Mouse (Mus musculus): ENCODE data around the gene Zfp341.
A peak's percentile ranks its signal among the peaks of the same experiment; 100 is the strongest.

The Zfp341 gene

DNA sequence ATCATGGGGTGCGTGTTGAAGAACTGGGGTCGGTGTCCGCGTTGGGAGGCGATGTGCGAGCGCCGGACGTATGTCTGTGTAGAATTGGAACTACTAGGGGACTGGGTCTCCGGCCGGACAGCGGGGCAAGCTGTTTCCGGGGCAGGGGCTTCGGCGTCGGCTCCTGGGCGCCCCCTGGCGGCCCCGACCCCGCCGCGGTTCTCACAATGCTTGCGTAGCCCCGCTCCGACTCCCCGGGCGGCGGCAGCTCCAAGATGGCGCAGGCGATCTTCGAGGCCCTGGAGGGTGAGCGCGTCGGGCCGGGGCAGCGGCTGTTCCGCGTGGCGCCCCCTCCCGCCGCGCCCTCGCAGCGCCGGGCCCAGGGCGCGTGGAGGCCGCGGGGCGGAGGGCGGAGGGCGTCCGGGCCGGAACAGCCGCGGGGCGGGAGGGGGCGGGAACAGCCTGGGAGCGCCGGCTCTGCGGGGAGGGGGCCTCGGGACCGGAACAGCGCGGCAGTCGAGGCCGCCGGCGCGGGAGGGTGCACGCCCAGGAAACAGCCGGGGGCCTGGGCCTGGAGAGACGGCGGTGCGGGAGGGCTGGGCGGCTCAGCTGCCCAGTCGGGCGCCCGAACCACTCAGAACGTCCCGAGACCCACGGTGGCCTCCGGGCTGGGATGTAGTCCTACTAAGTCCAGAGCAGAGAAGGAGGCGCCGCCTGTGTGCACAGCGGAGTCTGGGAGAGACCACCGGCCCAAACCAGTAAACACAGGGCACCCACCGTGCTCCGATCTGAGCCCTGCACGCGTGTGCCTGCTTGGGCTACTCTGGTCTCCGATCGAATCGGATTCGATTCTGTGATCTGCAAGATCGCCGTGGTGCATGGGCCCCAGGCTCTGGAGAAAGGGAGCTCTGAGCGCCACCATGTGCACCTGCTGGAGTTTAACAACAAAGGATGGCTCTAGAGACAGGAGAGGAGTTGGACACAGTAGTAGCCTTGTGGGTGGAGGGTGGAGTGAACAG, at the start of gene Zfp341, which contains the start of gene 4930519P11Rik:
TSS of gene Zfp341 (plus strand) at position 180 of the 998 bp plus-strand sequence.
TSS of gene 4930519P11Rik (minus strand) at position 320 of the 998 bp plus-strand sequence.
- peak; percentile 69 for DNase-seq (ENCODE audit: low read depth, low spot score)

DNA sequence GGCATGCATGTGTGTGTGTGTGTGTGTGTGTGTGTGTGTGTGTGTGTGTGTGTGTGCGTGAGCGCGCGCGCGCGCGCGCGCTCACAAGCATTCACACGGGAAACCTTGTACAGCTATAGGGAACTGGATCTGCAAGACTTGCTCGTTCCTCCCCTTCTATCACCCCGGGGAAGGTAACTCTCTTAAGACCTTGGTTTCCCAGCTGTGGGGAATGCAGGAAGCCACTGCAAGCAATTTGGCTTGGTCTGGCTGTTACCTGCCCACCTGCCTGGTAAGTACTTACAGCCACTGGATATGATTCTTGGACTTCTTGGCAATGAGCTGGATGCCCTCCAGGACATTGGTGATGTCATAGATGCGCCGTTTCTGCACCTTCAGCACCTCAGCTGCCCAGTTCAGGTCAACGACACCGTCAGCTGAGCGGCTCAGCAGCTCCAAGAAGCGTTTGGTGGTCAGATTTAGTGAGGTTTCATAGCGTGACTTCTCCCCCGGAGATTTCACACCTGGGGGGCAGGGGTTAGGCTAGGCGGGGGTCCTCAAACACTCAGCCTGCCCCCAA, 49.4 kb upstream of the Zfp341 start:
- DNase-seq (ENCODE audit: low read depth, low spot score), result no peak

DNA sequence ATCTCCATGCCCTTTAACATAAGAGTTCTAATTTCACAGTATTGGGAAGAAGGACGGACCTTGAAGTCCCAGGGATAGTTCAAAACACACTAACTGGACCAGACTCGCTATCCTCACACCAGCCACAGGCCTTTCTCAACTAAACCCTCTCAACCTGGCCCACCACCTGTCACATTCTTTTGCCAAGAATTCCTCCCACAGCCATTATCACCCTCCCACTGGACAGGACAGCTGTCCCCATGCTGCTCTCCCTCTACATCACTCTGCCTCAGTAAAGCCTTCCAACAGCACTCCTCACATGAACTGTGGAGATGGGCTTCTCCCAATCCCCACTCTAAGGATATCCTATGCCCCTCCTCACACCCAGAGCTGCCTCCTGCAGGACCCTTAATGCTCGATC, 47.5 kb upstream of the Zfp341 start:
- no peak for DNase-seq (ENCODE audit: low read depth, low spot score)

DNA sequence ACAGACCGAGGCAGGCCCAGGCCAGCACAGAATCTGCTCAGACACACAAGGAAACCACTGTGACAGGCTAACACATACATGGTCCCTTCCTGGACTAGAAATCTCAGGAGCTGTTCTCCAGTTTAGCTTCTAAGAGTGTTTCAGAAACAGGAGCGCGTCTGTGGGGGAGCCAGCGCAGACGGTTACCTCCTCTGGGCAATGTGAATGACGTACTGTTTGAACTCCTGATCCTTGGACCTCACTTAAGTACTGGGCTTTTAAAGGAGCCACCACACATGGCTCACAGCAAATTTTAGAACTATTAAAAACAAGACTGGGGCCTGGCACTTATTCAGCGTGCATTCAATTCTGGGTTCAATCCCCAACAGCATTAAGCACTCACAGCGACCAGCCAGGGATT, 46.5 kb upstream of the Zfp341 start:
- no peak for DNase-seq (ENCODE audit: low read depth, low spot score)

DNA sequence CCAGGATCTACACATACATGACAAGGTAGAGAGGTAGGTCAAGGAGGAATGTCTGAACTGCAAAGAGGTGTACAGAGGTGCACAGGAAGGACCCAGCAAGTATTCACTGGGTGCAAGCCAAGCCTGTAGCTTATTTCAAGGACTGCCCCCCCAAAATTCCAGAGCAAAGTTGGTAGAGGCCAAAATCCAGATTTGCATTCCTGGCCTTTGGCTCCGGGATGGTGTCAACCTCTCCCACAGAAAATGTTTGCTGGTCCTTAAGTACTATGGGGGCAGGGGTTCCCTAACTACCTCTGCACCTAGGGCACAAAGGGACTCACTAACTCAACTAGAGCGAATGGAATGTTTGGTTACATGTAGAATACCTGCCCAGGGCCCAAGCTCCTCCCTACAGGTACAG, 45.3 kb upstream of the Zfp341 start:
- DNase-seq (ENCODE audit: low read depth, low spot score), result no peak

DNA sequence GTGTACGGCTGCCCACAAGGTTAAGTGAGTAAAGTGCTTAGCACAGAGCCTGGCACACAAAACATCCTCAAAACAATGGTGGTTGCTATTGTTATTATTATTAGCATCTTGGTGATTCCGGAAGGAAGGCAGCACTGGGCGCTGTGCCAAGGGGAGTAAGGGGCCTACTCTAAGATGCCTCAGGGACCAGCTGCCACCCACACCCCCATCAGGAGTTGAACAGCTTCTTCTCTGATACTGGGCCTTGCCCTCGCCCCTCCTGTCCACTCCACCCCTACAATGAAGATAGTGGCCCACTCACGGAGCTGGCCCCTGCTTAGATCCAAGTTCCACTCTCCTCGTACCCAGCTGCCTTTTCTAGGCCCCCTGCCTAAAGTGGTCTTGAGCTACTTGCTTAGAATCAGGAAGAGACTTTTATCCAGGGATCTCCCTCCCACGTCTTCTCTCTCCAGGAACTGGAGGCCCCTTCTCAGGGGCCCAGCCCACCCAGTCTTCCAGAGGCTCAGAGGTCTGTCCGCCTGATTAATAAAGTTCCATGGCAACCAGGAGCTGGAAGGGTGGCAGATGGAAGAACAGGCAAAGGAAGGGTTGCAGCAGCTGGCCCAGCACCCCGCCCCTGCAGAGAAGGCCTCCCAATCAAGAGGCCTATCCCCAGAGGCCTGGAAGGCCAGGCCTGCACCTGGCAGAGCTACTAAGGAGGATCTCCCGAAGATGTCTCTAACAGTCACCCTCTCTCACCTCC, 44.6 kb upstream of the Zfp341 start:
- DNase-seq (ENCODE audit: low read depth, low spot score), result no peak

DNA sequence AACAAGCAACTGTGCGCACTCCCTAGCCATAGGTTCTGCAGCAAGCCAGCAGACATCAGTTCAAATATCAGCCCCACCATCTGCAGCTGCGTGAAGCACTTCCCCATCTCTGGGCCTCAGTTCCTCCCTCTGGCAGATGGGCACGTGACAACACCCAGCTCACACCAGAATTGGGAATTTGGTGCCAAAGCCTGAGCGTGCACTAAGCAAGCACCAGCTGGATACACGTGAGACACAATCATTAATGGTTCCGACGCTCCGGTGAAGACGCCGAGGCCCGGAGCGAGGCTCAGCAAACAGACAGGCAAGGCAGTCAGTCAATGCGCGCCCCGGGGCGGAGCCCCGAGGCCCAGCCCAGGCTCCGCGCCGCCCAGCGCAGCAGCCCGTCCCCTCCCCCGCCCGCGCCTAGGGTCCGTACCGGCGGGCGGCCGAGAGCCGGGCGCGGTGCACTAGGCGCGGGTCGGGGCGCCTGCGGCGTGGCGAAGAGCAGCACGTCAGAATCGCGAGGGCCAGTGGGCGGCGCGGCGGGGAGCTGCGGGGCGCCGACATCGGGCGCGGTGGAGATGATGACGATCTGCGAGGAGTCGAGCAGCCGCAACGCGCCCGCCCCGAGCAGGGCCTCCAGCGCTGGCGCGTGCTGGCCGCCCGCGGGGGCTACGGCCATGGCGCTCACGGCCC, 43.9 kb upstream of the Zfp341 start:
- DNase-seq (ENCODE audit: low read depth, low spot score), result no peak

DNA sequence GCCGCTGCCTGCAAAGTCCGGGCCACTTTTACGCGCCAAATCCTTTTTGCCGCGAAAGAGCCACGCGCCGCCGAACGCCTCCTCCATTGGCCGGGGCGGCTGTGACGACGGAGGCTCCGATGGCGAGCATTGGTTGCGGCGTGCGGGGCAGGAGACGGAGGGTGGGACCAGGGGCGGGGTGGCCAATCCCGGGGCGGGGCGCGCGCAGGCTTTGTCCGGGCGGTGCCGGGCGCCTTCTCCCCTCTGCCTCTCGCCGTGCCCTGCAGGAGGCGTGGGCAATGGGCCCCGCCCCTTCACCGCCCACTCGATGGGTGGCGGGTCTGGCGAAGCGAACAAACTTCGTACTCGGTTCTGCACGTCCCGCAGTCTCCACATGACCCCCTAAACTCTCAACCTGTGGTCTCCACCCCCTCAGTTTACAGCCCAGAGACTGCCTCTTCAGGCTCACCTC, 43.2 kb upstream of the Zfp341 start, which contains the start of gene E2f1:
TSS of gene E2f1 (minus strand) at position 57 of the 451 bp plus-strand sequence.
- peak; percentile 73 for DNase-seq (ENCODE audit: low read depth, low spot score)

DNA sequence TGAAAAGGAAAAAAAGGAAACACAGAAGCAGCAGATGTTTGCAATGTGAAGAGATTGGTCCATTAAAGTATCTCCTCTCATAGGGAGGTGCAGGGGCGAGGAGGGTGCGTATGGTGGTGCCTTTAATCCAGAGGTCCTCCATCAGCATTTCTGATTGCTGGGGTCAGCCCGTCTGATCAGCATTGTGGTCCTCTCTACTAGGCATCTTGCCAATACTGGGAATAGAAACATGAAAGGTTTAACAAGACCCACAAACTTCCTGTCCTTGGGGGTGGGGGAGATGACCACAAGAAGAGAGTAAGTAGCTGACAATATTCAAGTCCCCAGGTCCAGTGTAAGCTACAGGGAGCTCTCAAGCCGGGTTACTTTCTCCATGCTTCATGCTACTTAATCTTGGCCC, 42.4 kb upstream of the Zfp341 start:
- no peak for DNase-seq (ENCODE audit: low read depth, low spot score)

DNA sequence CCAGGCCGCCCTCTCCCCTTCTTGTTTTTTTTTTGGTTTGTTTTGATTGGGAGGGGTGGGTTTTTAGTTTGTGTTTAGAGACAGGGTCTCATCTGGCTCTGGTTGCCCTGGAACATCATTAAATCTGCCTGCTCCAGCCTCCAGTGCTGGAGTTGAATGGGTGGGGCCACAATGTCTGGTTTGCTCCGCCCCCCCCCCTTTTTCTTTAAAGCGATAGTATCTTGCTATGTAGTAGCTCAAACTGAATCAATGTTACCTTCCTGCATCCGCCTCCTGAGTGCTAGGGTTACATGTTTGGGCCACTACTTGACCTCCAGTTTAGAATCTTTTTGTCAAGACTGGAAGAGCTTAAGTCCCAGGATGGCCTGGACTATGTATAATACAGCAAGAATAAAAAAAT, 41.8 kb upstream of the Zfp341 start:
- no peak for DNase-seq (ENCODE audit: low read depth, low spot score)

DNA sequence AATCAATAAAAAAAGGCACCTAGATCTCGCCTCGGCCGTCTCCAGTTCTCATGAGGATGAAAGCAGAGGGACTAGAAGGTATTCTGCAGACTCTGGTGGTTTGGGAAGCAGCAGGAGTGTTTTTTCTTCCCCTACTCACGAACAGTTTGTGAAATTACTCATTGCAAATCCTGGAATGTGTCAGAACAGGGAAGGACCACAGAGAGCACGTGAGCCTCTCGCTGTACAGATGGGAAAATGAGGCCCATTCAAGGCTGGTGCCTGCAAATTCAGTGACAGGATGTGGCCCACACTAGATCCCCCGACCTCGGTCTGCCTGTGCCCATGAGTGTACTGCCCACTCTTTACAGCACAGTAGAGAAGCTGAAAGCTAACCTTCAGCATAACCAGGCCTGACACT, 41.1 kb upstream of the Zfp341 start:
- DNase-seq (ENCODE audit: low read depth, low spot score), result no peak

DNA sequence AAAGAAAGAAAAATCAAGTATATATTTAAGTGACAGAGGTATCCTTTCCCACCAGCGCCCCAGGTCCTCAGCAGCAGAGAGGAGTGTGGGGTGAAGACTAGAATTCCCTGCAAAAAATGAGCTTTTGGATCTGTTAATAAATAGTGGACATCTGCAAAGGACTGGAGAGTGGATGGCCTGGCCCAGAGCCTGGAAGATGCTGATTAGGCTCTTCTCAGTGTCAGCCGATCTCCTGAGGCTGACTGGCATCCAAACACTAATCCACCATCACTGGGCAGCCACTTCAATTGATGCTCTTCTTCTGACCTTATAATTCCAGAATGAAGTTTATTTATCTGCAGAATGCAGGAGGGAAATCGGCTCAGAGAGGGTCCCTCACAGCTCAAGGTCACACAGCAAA, 40.1 kb upstream of the Zfp341 start:
- no peak for DNase-seq (ENCODE audit: low read depth, low spot score)

DNA sequence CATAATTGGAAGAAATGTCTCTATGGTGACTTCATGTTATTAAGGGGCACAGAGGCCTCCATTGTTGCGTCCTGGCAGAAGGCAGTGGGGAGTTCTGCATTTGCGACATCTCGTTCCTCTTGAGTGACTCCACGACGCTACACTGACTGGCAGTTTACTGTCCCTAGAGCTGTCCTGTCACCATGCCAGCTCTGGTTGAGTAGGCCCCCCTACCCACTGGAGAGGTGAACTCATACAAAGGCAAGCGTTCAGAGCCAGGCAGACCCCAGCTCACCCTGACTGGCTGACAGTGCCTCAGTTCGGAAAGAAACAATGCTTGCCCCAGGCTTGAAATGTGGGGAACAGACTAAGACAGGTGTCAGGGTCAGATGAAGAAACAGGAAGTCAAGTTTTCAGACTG, 38.8 kb upstream of the Zfp341 start:
- DNase-seq (ENCODE audit: low read depth, low spot score), result no peak

DNA sequence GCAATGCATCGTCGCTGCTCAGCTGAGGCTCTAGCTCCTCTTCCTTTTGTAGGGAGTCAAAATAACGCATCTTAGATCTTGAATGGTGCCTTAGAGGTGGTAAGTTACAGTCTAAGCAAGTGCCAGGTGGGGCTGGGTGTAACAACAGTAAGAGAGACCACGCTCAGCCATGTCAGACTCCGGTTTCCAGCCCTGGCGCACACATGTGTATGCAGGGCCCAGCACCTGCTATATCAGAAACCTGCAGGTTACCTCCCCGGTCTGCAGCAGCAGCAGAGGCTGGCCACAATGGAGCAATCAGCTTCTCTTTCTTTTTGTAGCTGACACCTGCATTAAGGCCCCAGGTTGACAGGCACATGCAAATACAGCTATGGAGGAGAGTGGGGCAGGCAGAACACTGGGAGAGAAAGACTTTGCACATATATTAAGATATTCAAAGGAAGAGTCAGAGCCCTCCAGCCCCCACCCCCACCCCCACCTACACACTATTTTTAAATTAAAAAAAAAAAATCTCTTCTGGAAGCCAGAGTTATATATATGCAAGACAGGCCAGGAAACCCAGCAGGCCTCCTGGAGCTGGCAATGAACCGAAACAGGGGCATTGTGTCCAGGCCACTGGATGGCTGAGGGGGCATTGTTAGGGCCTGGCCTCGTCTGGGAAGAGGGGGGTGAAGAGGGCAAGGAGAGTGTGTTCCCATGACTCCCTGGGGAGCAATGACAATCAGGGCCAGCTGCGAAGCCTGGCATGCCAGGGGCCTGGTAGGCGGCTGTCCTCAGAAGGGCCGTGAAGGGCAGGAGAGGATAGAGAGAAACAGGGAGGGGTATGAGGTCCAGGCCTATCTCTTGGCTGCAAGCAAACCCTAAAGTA, 36.0 kb upstream of the Zfp341 start:
- no peak for DNase-seq (ENCODE audit: low read depth, low spot score)

DNA sequence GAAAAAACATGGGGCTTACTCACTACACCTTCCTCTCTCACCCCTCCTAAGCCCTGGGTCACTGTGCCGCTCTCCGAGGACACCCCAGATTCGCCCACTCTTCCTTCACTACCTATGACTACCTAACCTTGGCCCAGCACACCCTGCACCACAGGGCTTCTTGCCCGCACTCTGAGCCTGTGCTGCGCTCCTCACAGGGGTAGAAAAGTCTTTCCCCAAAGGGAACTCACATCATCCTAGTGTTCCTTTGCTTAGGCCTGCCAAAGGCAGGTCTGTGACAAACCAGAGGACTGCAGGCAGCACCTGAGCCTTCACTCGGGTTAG, 35.4 kb upstream of the Zfp341 start:
- DNase-seq (ENCODE audit: low read depth, low spot score), result no peak

DNA sequence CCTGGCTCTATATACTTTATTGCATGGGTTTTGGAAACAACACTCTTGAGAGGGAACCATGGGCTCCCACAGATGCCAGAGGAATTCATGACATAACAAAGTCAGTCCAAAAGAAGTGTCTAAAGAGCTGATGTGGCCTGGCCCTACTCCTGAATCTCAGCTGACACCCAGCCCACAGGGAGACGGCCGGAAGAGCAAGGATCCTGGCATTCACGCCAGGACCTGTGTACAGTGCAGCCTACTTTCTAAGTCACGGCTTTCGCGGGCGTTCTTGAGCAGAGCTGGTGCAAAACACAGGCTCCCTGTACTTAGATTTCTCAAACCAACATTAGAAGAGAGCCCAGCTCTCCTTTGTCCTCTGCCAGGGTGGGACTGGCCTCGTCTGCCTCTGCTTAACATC, 32.5 kb upstream of the Zfp341 start:
- DNase-seq (ENCODE audit: low read depth, low spot score), result no peak

DNA sequence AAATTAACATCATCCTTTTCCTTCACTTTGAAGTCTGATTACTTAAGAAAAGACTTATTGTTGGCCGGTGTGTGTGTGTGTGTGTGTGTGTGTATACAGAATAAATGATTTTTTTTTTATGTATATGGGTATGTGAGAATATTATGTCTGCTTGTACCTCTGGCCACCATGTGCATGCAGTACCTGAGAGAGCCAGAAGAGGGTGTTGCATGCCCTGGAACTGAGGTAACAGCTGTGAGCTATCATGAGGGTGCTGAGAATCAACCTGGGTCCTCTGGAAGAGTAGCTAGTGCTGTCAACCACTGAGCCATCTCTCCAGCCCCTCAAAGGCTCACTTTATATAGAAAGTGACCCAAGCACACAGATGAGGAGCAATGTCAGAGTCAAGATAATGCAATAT, 31.7 kb upstream of the Zfp341 start:
- DNase-seq (ENCODE audit: low read depth, low spot score), result no peak

DNA sequence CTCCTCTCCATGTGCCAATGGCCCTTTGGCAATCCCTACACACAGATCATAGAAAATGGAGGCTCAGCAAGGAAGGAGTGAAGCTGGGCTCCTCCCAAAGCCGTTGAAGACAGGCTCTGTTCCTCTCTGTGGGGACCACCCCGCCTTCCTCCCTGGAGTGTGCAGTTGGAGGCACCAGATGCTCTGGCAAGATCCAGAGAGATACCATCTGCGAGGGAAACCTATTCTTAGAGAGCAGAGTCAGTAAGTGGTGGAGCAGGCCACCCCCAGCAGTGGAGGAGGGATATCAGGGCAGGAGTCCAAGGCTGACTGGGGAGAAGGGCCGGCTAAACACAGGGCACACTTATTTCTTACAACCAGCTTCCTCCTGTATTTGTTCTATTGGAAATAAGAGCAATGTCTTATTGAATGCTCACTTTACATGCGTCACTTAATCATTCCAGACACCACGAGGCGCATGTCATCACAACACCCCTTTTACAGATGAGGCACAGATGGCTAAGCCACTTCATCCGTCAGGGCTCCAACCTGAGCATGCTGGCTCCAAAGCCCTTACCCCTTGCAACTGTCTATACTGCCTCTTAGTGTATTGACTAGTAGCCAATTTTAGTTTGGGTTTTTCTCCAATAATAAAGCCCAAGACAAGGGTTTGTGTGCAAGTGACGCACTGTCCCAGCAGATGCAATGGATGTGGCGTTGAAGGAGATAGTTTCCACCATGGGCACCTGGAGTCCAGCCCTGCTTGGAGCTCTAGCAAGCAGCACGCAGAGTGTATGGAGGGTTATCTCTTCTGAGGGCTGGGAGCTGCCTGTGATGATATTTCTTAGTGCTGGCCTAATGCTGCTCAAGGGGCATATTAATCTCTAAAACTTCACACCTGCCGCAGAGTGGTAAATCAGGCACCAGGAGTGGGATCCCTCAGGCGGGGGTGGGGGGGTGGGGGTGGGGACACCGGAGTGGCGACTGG, 28.9 kb upstream of the Zfp341 start:
- no peak for DNase-seq (ENCODE audit: low read depth, low spot score)

DNA sequence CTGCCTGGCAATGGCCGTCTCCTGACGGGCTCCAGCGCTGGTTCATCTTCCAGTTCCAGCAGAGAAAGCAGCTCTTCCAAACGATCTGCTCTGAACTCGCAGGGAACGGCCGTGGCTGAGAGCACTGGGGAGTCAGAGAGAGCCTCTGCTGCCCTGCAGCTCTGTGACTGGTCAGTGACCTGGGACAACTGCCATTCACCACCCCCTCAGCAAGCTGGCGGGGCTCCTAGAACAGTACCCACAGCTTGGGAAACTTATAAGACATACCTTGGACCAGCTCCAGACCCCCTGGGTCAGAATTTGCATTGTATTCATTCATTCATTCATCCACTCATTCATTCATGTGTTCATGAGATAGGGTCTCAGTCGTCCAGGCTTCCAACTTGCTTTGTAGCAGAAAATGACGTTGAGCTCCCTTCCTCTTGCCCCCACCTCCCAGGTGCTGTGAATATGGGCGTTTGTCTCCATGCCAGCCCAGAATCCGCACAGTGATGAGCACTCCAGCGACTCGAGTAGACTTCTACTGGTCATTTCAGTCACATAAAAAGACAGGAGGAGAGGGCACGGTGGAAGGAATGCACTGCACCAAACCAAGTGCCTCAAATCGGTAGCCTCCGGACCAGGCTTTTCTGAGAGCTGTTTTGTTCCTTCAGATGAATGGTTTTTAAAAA, 28.0 kb upstream of the Zfp341 start:
- no peak for DNase-seq (ENCODE audit: low read depth, low spot score)

All from retina, adult 2 months (tissue).